Mouse (Mus musculus) MEL (cell line): Measurements from ENCODE around the gene Nhsl2. TPM values are rescaled to one million over a fixed set of nuclear protein-coding genes. Genes with fewer than 3 reads are reported as not detected.

ENCODE experiments used
- DNase-seq: peaks from one replicate; pipeline ENCODE4 v3.0.0; 2011; ENCODE audit warnings: low read depth, low spot score
- H3K27ac ChIP-seq: 2 replicates; pipeline ENCODE4 v1.5.1; 2012; ENCODE audit warnings: low read depth, mild to moderate bottlenecking, control low read depth, low read length, moderate library complexity; ENCODE audit not compliant: control insufficient read depth
- H3K27me3 ChIP-seq, 2 experiments: fragments of 150-350 bp in 1 of 2; sonication (generic) in 1 of 2; 2 replicates each; pipeline ENCODE4 v1.6.1; 2012; ENCODE audit warnings: low read length in 2 of 2, mild to moderate bottlenecking in 2 of 2, improper control_type of control experiment in 1 of 2, moderate library complexity in 1 of 2; ENCODE audit not compliant: insufficient read depth in 2 of 2, control insufficient read depth in 1 of 2
- H3K36me3 ChIP-seq, 2 experiments: 2 replicates each; pipeline ENCODE4 v1.6.1; 2012 to 2014; ENCODE audit warnings: low read length in 2 of 2, improper control_type of control experiment in 1 of 2, inconsistent platforms in 1 of 2, mild to moderate bottlenecking in 1 of 2; ENCODE audit not compliant: insufficient read depth in 2 of 2, control insufficient read depth in 1 of 2
- H3K4me1 ChIP-seq, 2 experiments: fragments of 150-350 bp in 1 of 2; sonication (generic) in 1 of 2; 2 replicates each; pipeline ENCODE4 v1.6.1; 2012; ENCODE audit warnings: low read length in 2 of 2, improper control_type of control experiment in 1 of 2, mild to moderate bottlenecking in 1 of 2; ENCODE audit not compliant: insufficient read depth in 2 of 2, control insufficient read depth in 1 of 2
- H3K4me3 ChIP-seq, 2 experiments: fragments of 150-350 bp in 1 of 2; sonication (generic) in 1 of 2; 2 replicates each; pipeline ENCODE4 v1.5.1; 2012; ENCODE audit warnings: low read depth in 2 of 2, low read length in 2 of 2, mild to moderate bottlenecking in 2 of 2, moderate library complexity in 2 of 2, control low read depth in 1 of 2, improper control_type of control experiment in 1 of 2; ENCODE audit not compliant: control insufficient read depth in 1 of 2, insufficient read depth in 1 of 2
- H3K79me2 ChIP-seq: 2 replicates; pipeline ENCODE4 v1.6.1; 2012; ENCODE audit warnings: mild to moderate bottlenecking, low read length, moderate library complexity; ENCODE audit not compliant: control insufficient read depth, poor library complexity, insufficient read depth
- H3K9ac ChIP-seq: 2 replicates; pipeline ENCODE4 v1.6.1; 2012; ENCODE audit warnings: low read depth, mild to moderate bottlenecking, control low read depth, low read length, moderate library complexity; ENCODE audit not compliant: control insufficient read depth, poor library complexity, severe bottlenecking
- H3K9me3 ChIP-seq: fragments of 150-350 bp; sonication (generic); replicated peaks from 2 replicates; pipeline ENCODE4 v1.6.1; 2012; ENCODE audit warnings: mild to moderate bottlenecking, low read length, improper control_type of control experiment, moderate library complexity; ENCODE audit not compliant: insufficient read depth
- BHLHE40 ChIP-seq: IDR thresholded peaks from 2 replicates; pipeline ENCODE4 v1.6.1; 2012; ENCODE audit warnings: low read depth, mild to moderate bottlenecking, inconsistent platforms, low read length, improper control_type of control experiment, borderline replicate concordance
- E2F4 ChIP-seq: IDR thresholded peaks from 2 replicates; pipeline ENCODE4 v1.6.1; 2011; ENCODE audit warnings: low read depth, low read length, improper control_type of control experiment, borderline replicate concordance
- ELF1 ChIP-seq: IDR thresholded peaks from 2 replicates; pipeline ENCODE4 v1.6.1; 2014; ENCODE audit warnings: low read depth, mild to moderate bottlenecking, inconsistent platforms, low read length, improper control_type of control experiment, moderate library complexity
- GATA1 ChIP-seq: IDR thresholded peaks from 2 replicates; pipeline ENCODE4 v1.6.1; 2011; ENCODE audit warnings: low read depth, low read length, improper control_type of control experiment
- KAT2A ChIP-seq: conservative IDR thresholded peaks from 2 replicates; pipeline ENCODE4 v1.6.1; 2012; ENCODE audit warnings: low read depth, low read length, improper control_type of control experiment, inconsistent platforms
- MEF2A ChIP-seq: IDR thresholded peaks from 2 replicates; pipeline ENCODE4 v1.6.1; 2014; ENCODE audit warnings: low read depth, mild to moderate bottlenecking, inconsistent platforms, low read length, improper control_type of control experiment; ENCODE audit not compliant: poor library complexity, insufficient replicate concordance, severe bottlenecking; ENCODE audit errors: extremely low read depth
- MYB ChIP-seq: IDR thresholded peaks from 2 replicates; pipeline ENCODE4 v1.6.1; 2011; ENCODE audit warnings: mild to moderate bottlenecking, low read depth, low read length, improper control_type of control experiment
- NELFE ChIP-seq: IDR thresholded peaks from 2 replicates; pipeline ENCODE4 v1.6.1; 2011; ENCODE audit warnings: low read depth, low read length, improper control_type of control experiment
- POLR2AphosphoS2 ChIP-seq: IDR thresholded peaks from 2 replicates; pipeline ENCODE4 v1.6.1; 2011; ENCODE audit warnings: low read length, improper control_type of control experiment
- POLR2AphosphoS5 ChIP-seq: IDR thresholded peaks from 2 replicates; pipeline ENCODE4 v1.6.1; 2012; ENCODE audit warnings: low read depth, borderline replicate concordance, mild to moderate bottlenecking, inconsistent platforms, low read length, moderate library complexity, mixed read lengths
- RCOR1 ChIP-seq: IDR thresholded peaks from 2 replicates; pipeline ENCODE4 v1.6.1; 2012; ENCODE audit warnings: low read depth, mild to moderate bottlenecking, inconsistent platforms, low read length, improper control_type of control experiment
- TCF12 ChIP-seq: IDR thresholded peaks from 2 replicates; pipeline ENCODE4 v1.6.1; 2014; ENCODE audit warnings: low read depth, mild to moderate bottlenecking, inconsistent platforms, low read length, improper control_type of control experiment, moderate library complexity
- UBTF ChIP-seq: IDR thresholded peaks from 2 replicates; pipeline ENCODE4 v1.6.1; 2012; ENCODE audit warnings: low read depth, mild to moderate bottlenecking, inconsistent platforms, low read length, improper control_type of control experiment, moderate library complexity, borderline replicate concordance; ENCODE audit not compliant: insufficient read depth
- USF1 ChIP-seq: IDR thresholded peaks from 2 replicates; pipeline ENCODE4 v1.6.1; 2014; ENCODE audit warnings: low read depth, mild to moderate bottlenecking, inconsistent platforms, low read length, improper control_type of control experiment, moderate library complexity
- USF2 ChIP-seq, 2 experiments: IDR thresholded peaks; 2 replicates each; pipeline ENCODE4 v1.6.1; 2011 to 2012; ENCODE audit warnings: improper control_type of control experiment in 2 of 2, low read length in 2 of 2, borderline replicate concordance in 1 of 2, inconsistent platforms in 1 of 2, low read depth in 1 of 2, mild to moderate bottlenecking in 1 of 2; ENCODE audit not compliant: insufficient read depth in 1 of 2
- ZC3H11A ChIP-seq: IDR thresholded peaks from 2 replicates; pipeline ENCODE4 v1.6.1; 2012; ENCODE audit warnings: low read depth, mild to moderate bottlenecking, inconsistent platforms, low read length, improper control_type of control experiment
- ZKSCAN1 ChIP-seq: IDR thresholded peaks from 2 replicates; pipeline ENCODE4 v1.6.1; 2012; ENCODE audit warnings: low read depth, mild to moderate bottlenecking, inconsistent platforms, low read length, improper control_type of control experiment, moderate library complexity
- ZNF384 ChIP-seq: IDR thresholded peaks from 2 replicates; pipeline ENCODE4 v1.6.1; 2012; ENCODE audit warnings: low read depth, mild to moderate bottlenecking, inconsistent platforms, low read length, improper control_type of control experiment
- polyA plus RNA-seq, 2 experiments: library from polyadenylated mRNA; stranded (reverse) in 1 of 2; unstranded in 1 of 2; fragments of >175 nt in 1 of 2; fragments of >200 nt in 1 of 2; gene quantifications; 2 replicates each; pipeline versions ENCODE4 v1.2.1 to v1.2.4; 2012; ENCODE audit warnings: low replicate concordance in 2 of 2, low read depth in 1 of 2; ENCODE audit not compliant: insufficient read length in 2 of 2, insufficient read depth in 1 of 2, missing spikeins in 1 of 2
- total RNA-seq: library from RNA; depleted of rRNA; stranded (reverse); fragments of 300-350 nt; gene quantifications from 2 replicates; pipeline ENCODE4 v1.2.3, GENCODE M21; 2012

The Nhsl2 gene
- total and polyA plus RNA-seq, 3 experiments: 0.01 to 0.23 TPM; not detected in 1

- H3K9me3 ChIP-seq: no peaks in the 10 kb centered on the region
- TF ChIP-seq ZC3H11A: no peak
- TF ChIP-seq, all 39 proteins: peak for 0
- no peak overlapping the region for H3K4me3 ChIP-seq
- H3K4me1 ChIP-seq: no peaks in the 10 kb centered on the region
- no peak overlapping the region for H3K27ac ChIP-seq
- H3K36me3 ChIP-seq: no peaks in the 10 kb centered on the region
- H3K79me2 ChIP-seq: no peaks in the 10 kb centered on the region
- peaks cover 0 to 3% of the 10 kb centered on the region in 2 experiments; a peak in 1 of 4 replicates for H3K27me3 ChIP-seq
- DNase-seq: no peak
- H3K9ac ChIP-seq: no peak overlapping the region
Measured at GRCm38 (mm10) chrX:102073605-102074325, 224.6 kb downstream of the Nhsl2 start.

GRCm38 (mm10) chrX:102074435-102074834 is 225.2 kb downstream of the Nhsl2 start:
- DNase-seq: no peak
- H3K9ac ChIP-seq: no peak overlapping the region
- H3K9me3 ChIP-seq: no peaks in the 10 kb centered on the region
- no peaks in the 10 kb centered on the region for H3K79me2 ChIP-seq
- H3K36me3 ChIP-seq: no peaks in the 10 kb centered on the region
- no peak overlapping the region for H3K27ac ChIP-seq
- TF ChIP-seq ZKSCAN1: no peak
- no peak for TF ChIP-seq NELFE
- no peak for TF ChIP-seq GATA1
- no peak for TF ChIP-seq USF1
- no peak for TF ChIP-seq POLR2AphosphoS5
- TF ChIP-seq ELF1: no peak
- TF ChIP-seq ZNF384: no peak
- no peak for TF ChIP-seq MEF2A
- TF ChIP-seq TCF12: no peak
- TF ChIP-seq MYB: no peak
- TF ChIP-seq RCOR1: no peak
- H3K27me3 ChIP-seq: peaks cover 0 to 3% of the 10 kb centered on the region in 2 experiments; a peak in 1 of 4 replicates
- H3K4me1 ChIP-seq: no peaks in the 10 kb centered on the region
- H3K4me3 ChIP-seq: no peak overlapping the region

GRCm38 (mm10) chrX:102075158-102075557 is 226.0 kb downstream of the Nhsl2 start:
- H3K79me2 ChIP-seq: no peaks in the 10 kb centered on the region
- no peak overlapping the region for H3K9ac ChIP-seq
- DNase-seq: no peak
- no peaks in the 10 kb centered on the region for H3K4me1 ChIP-seq
- TF ChIP-seq BHLHE40 (no peak), UBTF (no peak), POLR2AphosphoS2 (no peak), POLR2AphosphoS5 (no peak), GATA1 (no peak), E2F4 (no peak), KAT2A (no peak), USF2 (IDR thresholded peaks at IDR 0.05; ENCODE audit: borderline replicate concordance in 1 of 2, insufficient read depth in 1 of 2, low read depth in 1 of 2, low read length in 2 of 2) (no peak)
- TF ChIP-seq, all 39 proteins: peak for 0
- peaks cover 0 to 3% of the 10 kb centered on the region in 2 experiments; a peak in 1 of 4 replicates for H3K27me3 ChIP-seq
- no peaks in the 10 kb centered on the region for H3K36me3 ChIP-seq
- no peak overlapping the region for H3K27ac ChIP-seq
- H3K4me3 ChIP-seq: no peak overlapping the region
- no peaks in the 10 kb centered on the region for H3K9me3 ChIP-seq
